Mouse (Mus musculus) T-cell, adult 2 months (primary cell): ENCODE measurements at regions not wholly inside any gene's neighbourhood (a gene's known extent, or its start where the extent isn't known, plus 50 kb on each side); places are given as distances from the start of the nearest gene placed in this dataset.
"Not testable (repeated sequence)": the region's sequence is repeated elsewhere in the genome, so short reads cannot be mapped to it uniquely, and the experiment has no call there.

Source experiments
- DNase-seq: peaks from one replicate; pipeline ENCODE4 v3.0.0; 2022; ENCODE audit warnings: low spot score

- not testable (repeated sequence) for DNase-seq
These were observed 262.6 kb upstream of the Ywhaq start for GRCm38 (mm10) chr12:21680026-21680425.

DNA sequence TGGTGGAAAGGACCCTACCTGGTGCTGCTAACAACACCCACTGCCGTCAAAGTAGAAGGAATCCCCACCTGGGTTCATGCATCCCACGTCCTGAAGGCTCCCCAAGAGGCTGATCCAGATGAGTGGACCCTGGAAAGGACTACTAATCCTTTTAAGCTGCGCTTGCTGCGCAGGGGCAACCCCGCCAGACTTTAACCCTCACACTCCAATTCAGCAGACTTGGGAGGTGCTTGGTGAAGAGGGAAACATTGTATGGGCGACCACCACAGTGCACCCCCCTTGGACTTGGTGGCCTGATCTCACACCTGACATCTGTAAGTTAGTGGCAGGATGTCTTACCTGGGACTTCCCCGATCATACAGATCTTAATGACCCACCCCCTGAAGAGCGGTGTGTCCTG is 231.9 kb upstream of the Ywhaq start:
- not testable (repeated sequence) for DNase-seq

DNA sequence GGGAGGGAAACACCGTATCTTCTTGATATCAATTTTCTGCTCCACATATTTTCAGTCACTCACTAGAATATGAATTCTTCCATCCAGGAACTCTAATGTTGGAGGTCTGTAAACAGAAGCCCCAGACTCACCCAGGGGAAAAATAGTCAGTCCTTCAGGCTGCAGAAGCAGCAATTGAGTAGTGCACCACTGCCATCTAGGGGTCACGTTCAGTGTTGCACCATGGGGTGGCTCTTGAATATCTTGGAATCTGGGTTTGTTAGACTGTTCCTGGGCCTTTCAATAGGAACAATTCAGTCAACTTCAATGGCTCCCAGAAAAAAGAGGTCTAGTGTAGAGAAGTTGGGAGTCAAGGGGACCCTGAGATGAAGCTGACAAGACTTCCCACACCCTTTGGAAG is 196.3 kb upstream of the Ywhaq start:
- DNase-seq: peak; percentile 35

DNA sequence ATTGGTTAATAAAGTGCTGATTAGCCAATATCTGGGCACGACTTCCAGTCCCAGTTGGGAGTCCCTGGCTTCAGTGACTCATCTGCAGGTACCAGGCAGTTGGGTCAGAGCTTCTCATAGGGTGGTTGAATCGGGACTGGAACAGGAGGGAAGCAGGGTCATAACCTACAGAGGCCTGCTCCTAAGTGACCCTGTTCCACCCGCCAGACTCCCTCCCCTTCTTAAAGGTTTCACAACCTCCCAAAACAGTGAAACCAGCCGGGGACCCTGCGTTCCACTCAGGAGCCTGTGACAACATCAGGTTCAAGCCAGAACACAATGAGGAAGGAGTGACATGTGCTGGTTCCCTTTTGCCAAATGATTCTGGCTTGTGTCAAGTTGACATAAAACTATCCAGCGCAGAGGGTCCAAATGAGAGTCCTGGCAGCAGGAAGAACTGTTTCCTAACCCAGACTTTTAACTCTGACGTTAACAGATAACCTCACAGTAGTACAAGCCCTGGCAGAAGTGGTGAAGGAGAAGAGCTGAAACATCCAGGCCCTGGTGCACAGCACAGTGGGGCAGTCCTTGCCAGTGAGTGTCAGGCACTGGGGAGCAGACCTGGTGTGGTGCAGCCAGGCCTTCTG is 151.1 kb upstream of the Ywhaq start:
- DNase-seq: no peak

GRCm38 (mm10) chr12:21543962-21544361 is 126.5 kb upstream of the Ywhaq start:
- DNase-seq: not testable (repeated sequence)

- DNase-seq: peak; percentile 49
These were observed 125.9 kb upstream of the Ywhaq start for GRCm38 (mm10) chr12:21543153-21543894.

GRCm38 (mm10) chr12:21531766-21532165 is 114.3 kb upstream of the Ywhaq start:
- no peak for DNase-seq

GRCm38 (mm10) chr12:21529367-21529766 is 111.9 kb upstream of the Ywhaq start:
- DNase-seq: not testable (repeated sequence)

DNA sequence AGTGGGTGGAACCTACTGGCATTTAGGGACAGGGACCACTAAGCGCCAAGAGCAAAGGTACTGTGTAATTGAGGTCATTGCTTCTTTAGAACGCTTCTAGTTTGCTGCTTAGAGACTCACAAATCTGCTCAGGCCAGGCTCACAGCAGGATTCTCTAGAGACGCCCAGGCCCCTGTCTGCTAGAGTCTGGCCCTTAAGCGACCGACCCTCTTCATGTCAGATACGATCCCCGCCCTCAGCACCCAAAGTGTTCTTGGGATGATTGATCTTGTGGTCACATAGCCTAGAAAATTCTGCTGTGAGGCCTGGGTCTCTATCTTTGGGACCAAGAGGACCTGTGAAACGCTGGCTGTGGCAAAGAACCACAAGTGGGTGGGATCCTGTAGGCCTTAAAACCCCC is 109.9 kb upstream of the Ywhaq start:
- DNase-seq: not testable (repeated sequence)

DNA sequence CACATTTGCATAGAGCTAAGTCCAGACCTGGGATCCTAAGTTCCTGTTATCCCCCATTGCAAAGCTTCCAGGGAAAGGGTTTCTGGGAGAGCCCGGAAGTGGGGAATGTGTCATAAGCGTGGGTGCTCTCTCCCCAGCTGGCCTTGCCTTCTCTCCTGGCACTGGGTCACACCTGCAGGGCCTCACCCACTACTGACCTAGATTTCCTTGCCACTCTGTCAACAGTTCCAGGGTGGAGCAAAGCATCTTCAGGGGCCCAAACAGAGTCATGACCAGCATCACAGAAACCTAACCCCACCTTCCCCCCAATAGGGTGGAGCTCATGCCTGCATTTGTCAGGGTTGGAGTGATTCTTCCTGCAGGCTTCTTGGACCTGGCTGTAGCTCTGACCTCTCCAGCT is 109.5 kb upstream of the Ywhaq start:
- DNase-seq: not testable (repeated sequence)

DNA sequence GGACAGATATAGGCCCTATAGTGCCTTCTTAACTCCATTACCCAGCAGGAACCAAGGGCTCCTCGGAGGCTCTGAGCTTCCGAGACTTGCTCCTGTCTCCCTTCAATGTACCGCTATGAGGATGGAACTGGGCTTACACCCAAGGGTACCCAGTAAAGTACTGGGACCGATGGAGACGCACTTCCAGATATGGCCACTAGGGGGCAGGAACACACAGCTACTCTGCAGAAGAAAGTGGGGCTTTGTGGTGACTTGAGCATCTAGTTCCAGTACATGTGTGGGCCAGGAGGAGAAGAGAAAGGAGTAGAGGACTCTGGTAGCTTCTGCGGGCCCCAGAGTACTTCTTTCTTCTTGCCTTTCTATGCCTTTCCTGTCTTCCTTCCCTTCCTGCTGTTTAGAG is 108.1 kb upstream of the Ywhaq start:
- peak; percentile 5 for DNase-seq

- no peak for DNase-seq
These were observed 105.2 kb upstream of the Ywhaq start for GRCm38 (mm10) chr12:21522621-21523020.

DNA sequence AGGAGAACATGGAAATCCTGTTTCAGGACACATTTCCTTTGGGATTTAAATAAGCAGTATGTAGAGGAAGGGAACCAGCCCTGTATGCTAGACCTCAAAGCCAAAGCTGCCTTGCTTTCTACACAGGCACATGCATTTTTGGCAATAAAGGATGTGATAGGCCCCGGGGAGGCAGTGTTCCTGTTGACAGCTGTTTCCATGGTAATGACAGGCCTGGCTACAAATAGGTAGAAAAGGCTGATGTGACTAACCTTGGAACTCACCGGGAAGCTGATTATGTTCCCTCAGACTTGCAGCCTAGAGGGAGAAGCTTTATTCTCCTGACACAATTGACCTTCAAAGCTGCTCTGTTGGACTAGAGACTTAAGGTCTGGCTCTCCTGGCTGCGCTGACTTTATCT is 101.6 kb upstream of the Ywhaq start:
- DNase-seq: no peak

- DNase-seq: no peak
These were observed 95.3 kb upstream of the Ywhaq start for GRCm38 (mm10) chr12:21512736-21513135.

DNA sequence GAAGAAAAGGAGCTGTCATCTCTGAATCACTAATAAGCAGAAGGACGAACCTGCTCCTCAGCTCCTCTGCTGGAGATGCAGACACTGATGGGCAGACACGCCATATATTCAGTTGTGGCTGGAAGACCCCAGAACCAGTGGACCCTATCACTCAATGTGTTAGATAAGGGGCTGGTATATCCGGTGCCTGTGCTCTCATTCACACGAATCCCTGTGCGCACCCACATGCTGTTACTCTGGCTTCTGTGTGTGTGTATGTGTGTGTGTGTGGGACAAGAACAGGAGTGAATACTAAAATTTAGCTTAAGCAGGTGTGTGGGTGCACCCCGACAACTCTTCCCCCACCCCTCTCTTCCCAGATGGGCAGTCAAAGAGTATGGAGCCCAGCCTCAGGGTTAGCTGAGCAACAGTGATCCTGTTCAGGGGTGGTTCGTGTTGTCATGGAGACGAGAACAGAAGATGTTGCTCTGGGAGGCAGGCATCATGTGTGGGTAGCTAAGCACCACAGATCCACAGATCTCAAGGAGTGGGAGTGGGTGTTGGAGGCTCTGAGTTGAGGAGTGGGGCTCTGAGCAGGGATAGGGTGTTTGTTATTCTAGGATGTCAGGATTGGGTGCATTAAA is 93.7 kb upstream of the Ywhaq start:
- DNase-seq: no peak

DNA sequence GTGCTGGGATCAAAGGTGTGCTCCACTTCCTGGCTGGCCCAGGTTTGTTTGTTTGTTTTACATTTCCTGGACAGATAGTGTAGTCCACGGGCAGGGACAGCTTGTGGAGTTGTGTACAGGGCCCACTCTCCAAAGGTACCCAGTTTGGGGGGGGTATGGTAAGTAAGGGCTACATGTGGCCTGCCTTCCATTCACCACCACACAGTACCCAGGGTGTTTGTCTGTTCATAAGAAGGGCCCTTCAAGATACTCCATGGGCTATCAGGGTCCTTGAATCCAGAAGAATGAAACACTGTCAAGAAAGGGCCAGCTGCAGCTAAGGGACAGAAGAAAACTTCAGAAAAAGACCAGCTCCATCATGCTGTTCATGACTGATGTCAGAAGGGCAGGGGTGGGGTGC is 89.6 kb upstream of the Ywhaq start:
- no peak for DNase-seq

- no peak for DNase-seq
These were observed 88.4 kb upstream of the Ywhaq start for GRCm38 (mm10) chr12:21505731-21506368.

GRCm38 (mm10) chr12:21503250-21503649 is 85.8 kb upstream of the Ywhaq start:
- DNase-seq: no peak

DNA sequence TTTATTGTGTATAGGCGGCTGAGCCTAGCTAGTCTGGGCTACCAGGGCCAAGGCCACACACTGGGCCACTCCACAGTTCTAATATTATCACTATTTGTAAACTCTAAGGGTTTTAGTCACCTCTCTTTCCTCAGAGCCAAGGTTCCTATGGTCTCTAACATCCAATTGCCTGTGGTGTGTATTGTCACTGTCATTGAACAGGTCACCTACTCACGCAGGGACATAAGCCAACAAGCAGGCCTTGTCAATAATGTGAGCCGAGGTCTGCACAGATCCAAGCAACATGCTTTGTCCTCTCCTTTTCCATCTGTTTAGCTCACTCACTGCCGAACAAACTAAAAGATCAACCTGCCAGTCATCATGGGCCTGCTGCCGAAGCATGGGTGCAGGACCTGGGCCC is 79.5 kb upstream of the Ywhaq start:
- no peak for DNase-seq

DNA sequence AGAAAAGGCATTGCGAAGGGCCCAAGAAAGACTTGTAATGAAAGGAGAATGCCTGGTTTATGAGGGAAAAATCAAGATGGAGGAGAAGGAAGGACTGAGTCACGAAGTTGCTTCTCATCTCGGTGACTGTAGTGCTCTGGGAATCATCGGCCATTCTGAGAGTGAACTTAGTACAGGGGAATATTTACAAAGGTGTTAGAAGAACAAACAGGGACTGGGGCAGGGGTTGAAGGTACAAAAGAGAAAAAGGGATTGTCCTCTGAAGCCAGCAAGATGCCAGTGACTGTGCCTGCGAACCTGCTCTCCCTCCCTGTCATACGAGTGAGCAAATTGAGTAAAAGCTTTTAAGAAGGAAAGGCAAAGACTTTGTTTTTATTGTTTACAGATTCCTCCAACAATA is 78.1 kb upstream of the Ywhaq start:
- DNase-seq: no peak

DNA sequence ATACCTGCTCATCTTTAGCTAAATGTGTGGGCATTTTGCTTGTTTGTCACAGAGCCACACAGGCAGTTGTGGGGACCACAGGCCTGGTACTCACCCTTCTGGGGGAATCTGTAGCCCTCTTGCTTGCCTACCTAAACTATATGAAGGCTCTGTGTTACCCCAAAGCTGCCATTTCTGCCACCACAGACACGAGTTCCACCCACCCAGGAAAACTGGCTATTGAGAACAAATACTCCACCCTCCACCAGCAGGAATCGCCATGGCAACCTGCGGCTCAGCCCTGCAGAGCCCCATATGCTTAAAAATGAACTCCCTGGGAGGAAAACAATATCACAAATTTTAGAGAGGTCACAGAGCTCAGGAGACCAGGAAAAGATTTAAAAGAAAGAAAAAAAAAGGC is 76.0 kb upstream of the Ywhaq start:
- DNase-seq: no peak

GRCm38 (mm10) chr12:21492549-21493291 is 75.3 kb upstream of the Ywhaq start:
- DNase-seq: no peak
